Mouse (Mus musculus) midbrain, embryonic 12.5 days (tissue): ENCODE measurements at regions not wholly inside any gene's neighbourhood (a gene's known extent, or its start where the extent isn't known, plus 50 kb on each side); places are given as distances from the start of the nearest gene placed in this dataset.

ENCODE experiments used
- ATAC-seq: fragments of 200-750 bp; cut with Nextera tagmentation; 2 replicates; pipeline ENCODE4 v1.8.0; 2017; ENCODE audit warnings: low read depth, moderate TSS enrichment, moderate library complexity; ENCODE audit not compliant: low FRiP score
- H3K27ac ChIP-seq: fragments of 300-500 bp; sonication (generic); replicated peaks from 2 replicates; pipeline ENCODE4 v1.5.1; 2016; ENCODE audit warnings: mild to moderate bottlenecking
- H3K27me3 ChIP-seq: fragments of 300-500 bp; sonication (generic); 2 replicates; pipeline ENCODE4 v1.6.1; 2016; ENCODE audit warnings: mild to moderate bottlenecking
- H3K36me3 ChIP-seq: fragments of 300-500 bp; sonication (generic); 2 replicates; pipeline ENCODE4 v1.6.1; 2016
- H3K4me1 ChIP-seq: fragments of 300-500 bp; sonication (generic); 2 replicates; pipeline ENCODE4 v1.6.1; 2016
- H3K4me2 ChIP-seq: fragments of 300-500 bp; sonication (generic); replicated peaks from 2 replicates; pipeline ENCODE4 v1.6.1; 2016; ENCODE audit warnings: mild to moderate bottlenecking, moderate library complexity
- H3K4me3 ChIP-seq: fragments of 300-500 bp; sonication (generic); 2 replicates; pipeline ENCODE4 v1.5.1; 2016; ENCODE audit warnings: mild to moderate bottlenecking
- H3K9ac ChIP-seq: fragments of 300-500 bp; sonication (generic); replicated peaks from 2 replicates; pipeline ENCODE4 v1.6.1; 2016; ENCODE audit warnings: mild to moderate bottlenecking, moderate library complexity
- H3K9me3 ChIP-seq: fragments of 300-500 bp; sonication (generic); 2 replicates; pipeline ENCODE4 v1.6.1; 2016; ENCODE audit warnings: mild to moderate bottlenecking

GRCm38 (mm10) chr11:27160411-27160810, 566.6 kb upstream of the Vrk2 start:
- H3K4me2 ChIP-seq: no peak overlapping the region

More at GRCm38 (mm10) chr11:27160411-27160810, 566.6 kb upstream of the Vrk2 start:
- no peak overlapping the region for H3K9ac ChIP-seq
- ATAC-seq: no peak
- H3K4me1 ChIP-seq: no peaks in the 10 kb centered on the region
- no peak overlapping the region for H3K4me3 ChIP-seq
- H3K9me3 ChIP-seq: no peaks in the 10 kb centered on the region
- no peaks in the 10 kb centered on the region for H3K27me3 ChIP-seq
- H3K36me3 ChIP-seq: no peaks in the 10 kb centered on the region
- no peak overlapping the region for H3K27ac ChIP-seq
